Mouse (Mus musculus): ENCODE measurements at regions not wholly inside any gene's neighbourhood (a gene's known extent, or its start where the extent isn't known, plus 50 kb on each side); places are given as distances from the start of the nearest gene placed in this dataset.
A peak's percentile ranks its signal among the peaks of the same experiment; 100 is the strongest.

GRCm38 (mm10) chr11:111563171-111563570, 497.2 kb downstream of the Kcnj2 start:
- DNase-seq (ENCODE audit: low read depth, low spot score) = no peak

GRCm38 (mm10) chr11:111568041-111568440, 502.1 kb downstream of the Kcnj2 start:
- DNase-seq (ENCODE audit: low read depth, low spot score) = no peak

- DNase-seq (ENCODE audit: low read depth, low spot score) = no peak
Measured at GRCm38 (mm10) chr11:111568876-111569275, 502.9 kb downstream of the Kcnj2 start.

- DNase-seq (ENCODE audit: low read depth, low spot score) = no peak
Measured at GRCm38 (mm10) chr11:111577883-111578282, 511.9 kb downstream of the Kcnj2 start.

GRCm38 (mm10) chr11:111582980-111583379, 517.0 kb downstream of the Kcnj2 start:
- no peak for DNase-seq (ENCODE audit: low read depth, low spot score)

GRCm38 (mm10) chr11:111583606-111584005, 517.6 kb downstream of the Kcnj2 start:
- DNase-seq (ENCODE audit: low read depth, low spot score) = no peak

GRCm38 (mm10) chr11:111599456-111599855, 533.5 kb downstream of the Kcnj2 start:
- DNase-seq (ENCODE audit: low read depth, low spot score) = no peak

GRCm38 (mm10) chr11:111605146-111605545, 539.2 kb downstream of the Kcnj2 start:
- DNase-seq (ENCODE audit: low read depth, low spot score) = no peak

- no peak for DNase-seq (ENCODE audit: low read depth, low spot score)
Measured at GRCm38 (mm10) chr11:111610522-111611015, 544.6 kb downstream of the Kcnj2 start.

- no peak for DNase-seq (ENCODE audit: low read depth, low spot score)
Measured at GRCm38 (mm10) chr11:111643603-111644002, 577.6 kb downstream of the Kcnj2 start.

- peak; percentile 74 for DNase-seq (ENCODE audit: low read depth, low spot score)
Measured at GRCm38 (mm10) chr11:111652882-111653281, 586.9 kb downstream of the Kcnj2 start.

GRCm38 (mm10) chr11:111657778-111658177, 591.8 kb downstream of the Kcnj2 start:
- DNase-seq (ENCODE audit: low read depth, low spot score) = no peak

- DNase-seq (ENCODE audit: low read depth, low spot score) = no peak
Measured at GRCm38 (mm10) chr11:111658362-111659309, 592.7 kb downstream of the Kcnj2 start.

- DNase-seq (ENCODE audit: low read depth, low spot score) = no peak
Measured at GRCm38 (mm10) chr11:111663269-111663668, 597.3 kb downstream of the Kcnj2 start.

GRCm38 (mm10) chr11:111666336-111666735, 600.4 kb downstream of the Kcnj2 start:
- DNase-seq (ENCODE audit: low read depth, low spot score) = no peak

- peak; percentile 59 for DNase-seq (ENCODE audit: low read depth, low spot score)
Measured at GRCm38 (mm10) chr11:111671865-111672264, 605.9 kb downstream of the Kcnj2 start.

GRCm38 (mm10) chr11:111675673-111676072, 609.7 kb downstream of the Kcnj2 start:
- no peak for DNase-seq (ENCODE audit: low read depth, low spot score)

- DNase-seq (ENCODE audit: low read depth, low spot score) = no peak
Measured at GRCm38 (mm10) chr11:111682341-111682740, 616.4 kb downstream of the Kcnj2 start.

- DNase-seq (ENCODE audit: low read depth, low spot score) = peak; percentile 19
Measured at GRCm38 (mm10) chr11:111683909-111684308, 617.9 kb downstream of the Kcnj2 start.

GRCm38 (mm10) chr11:111687769-111688168, 621.8 kb downstream of the Kcnj2 start:
- DNase-seq (ENCODE audit: low read depth, low spot score) = peak; percentile 15

GRCm38 (mm10) chr11:111688186-111688860, 622.4 kb downstream of the Kcnj2 start:
- DNase-seq (ENCODE audit: low read depth, low spot score) = peak; percentile 88

- no peak for DNase-seq (ENCODE audit: low read depth, low spot score)
Measured at GRCm38 (mm10) chr11:111689899-111690298, 623.9 kb downstream of the Kcnj2 start.

Data from 3T3-L1 (cell line).